Mouse (Mus musculus): ENCODE data around the gene Ifi35.
"Not testable (repeated sequence)": the region's sequence is repeated elsewhere in the genome, so short reads cannot be mapped to it uniquely, and the experiment has no call there.

GRCm38 (mm10) chr11:101446860-101447259 is 1.3 kb upstream of the Ifi35 start:
- not testable (repeated sequence) for TF ChIP-seq CTCF (IDR thresholded peaks at IDR 0.05; ENCODE audit: low read depth, low read length); POLR2A (IDR thresholded peaks at IDR 0.05; ENCODE audit: borderline replicate concordance, low read depth, low read length)
